Mouse (Mus musculus) limb, embryonic 13.5 days (tissue): ENCODE data around the gene Cpne4. TPM values are rescaled to one million over a fixed set of nuclear protein-coding genes. Genes with fewer than 3 reads are reported as not detected.

Experiments
- ATAC-seq: fragments of 200-750 bp; cut with Nextera tagmentation; 2 replicates; pipeline ENCODE4 v1.8.0; 2017; ENCODE audit warnings: low read depth, moderate number of reproducible peaks, moderate TSS enrichment; ENCODE audit not compliant: low FRiP score
- H3K27ac ChIP-seq: fragments of 300-500 bp; sonication (generic); 2 replicates; pipeline ENCODE4 v1.5.1; 2015; ENCODE audit warnings: inconsistent platforms, mild to moderate bottlenecking, moderate library complexity
- H3K27me3 ChIP-seq: fragments of 300-500 bp; sonication (generic); 2 replicates; pipeline ENCODE4 v1.6.1; 2015; ENCODE audit warnings: mild to moderate bottlenecking, inconsistent platforms
- H3K36me3 ChIP-seq: fragments of 300-500 bp; sonication (generic); 2 replicates; pipeline ENCODE4 v1.6.1; 2015; ENCODE audit warnings: inconsistent platforms, mild to moderate bottlenecking, moderate library complexity
- H3K4me1 ChIP-seq: fragments of 300-500 bp; sonication (generic); 2 replicates; pipeline ENCODE4 v1.6.1; 2015; ENCODE audit warnings: inconsistent platforms
- H3K4me2 ChIP-seq: fragments of 300-500 bp; sonication (generic); replicated peaks from 2 replicates; pipeline ENCODE4 v1.6.1; 2015; ENCODE audit warnings: inconsistent platforms, mild to moderate bottlenecking, moderate library complexity
- H3K4me3 ChIP-seq: fragments of 300-500 bp; sonication (generic); 2 replicates; pipeline ENCODE4 v1.5.1; 2015; ENCODE audit warnings: moderate library complexity, mild to moderate bottlenecking, inconsistent platforms
- H3K9ac ChIP-seq: fragments of 300-500 bp; sonication (generic); 2 replicates; pipeline ENCODE4 v1.6.1; 2015; ENCODE audit warnings: mild to moderate bottlenecking, inconsistent platforms
- H3K9me3 ChIP-seq: fragments of 300-500 bp; sonication (generic); 2 replicates; pipeline ENCODE4 v1.6.1; 2016; ENCODE audit warnings: inconsistent platforms
- WGBS: fragments of 180-500 bp; shearing (Covaris S2); methylation state at CpG from one replicate; pipeline ENCODE4 v1.1.7; 2015; 5-methylcytosine and 5-hydroxymethylcytosine counted together
- polyA plus RNA-seq: library from polyadenylated mRNA; unstranded; fragments of >200 nt; fragmentation: Nextera tagmentation; extraction: Ambion mirVana; gene quantifications from 2 replicates; pipeline ENCODE4 v1.2.1, GENCODE M21; 2015

Cpne4 gene
- polyA plus RNA-seq, 1 experiment from 2014 or later: 0.78 TPM

- Histone ChIP-seq H3K4me3 (no peak overlapping the region), H3K27me3 (no peaks in the 10 kb centered on the region), H3K4me2 (no peak overlapping the region), H3K4me1 (peaks cover 11% of the 10 kb centered on the region), H3K36me3 (no peaks in the 10 kb centered on the region), H3K9me3 (no peaks in the 10 kb centered on the region; the same call in 1 of the 2 replicates), H3K9ac (no peak overlapping the region), H3K27ac (peak overlapping the region; percentile 39)
- ATAC-seq: no peak
- 36% methylated on average over 2 of the region's 2 CpGs for WGBS
Observed at GRCm38 (mm10) chr9:104594979-104595378, 47.9 kb downstream of the Cpne4 start.

- Histone ChIP-seq H3K36me3 (no peaks in the 10 kb centered on the region), H3K4me2 (no peak overlapping the region), H3K27me3 (no peaks in the 10 kb centered on the region), H3K4me1 (no peaks in the 10 kb centered on the region), H3K27ac (no peak overlapping the region), H3K9me3 (no peaks in the 10 kb centered on the region), H3K4me3 (no peak overlapping the region), H3K9ac (no peak overlapping the region)
- no peak for ATAC-seq
- WGBS: 28% methylated on average over 6 of the region's 6 CpGs
Observed at GRCm38 (mm10) chr9:104612523-104612922, 65.4 kb downstream of the Cpne4 start.

- H3K36me3 ChIP-seq: no peaks in the 10 kb centered on the region
- H3K27ac ChIP-seq: no peak overlapping the region
- no peaks in the 10 kb centered on the region for H3K4me1 ChIP-seq
- H3K4me2 ChIP-seq: no peak overlapping the region
- H3K9ac ChIP-seq: no peak overlapping the region
- 57% methylated on average over 6 of the region's 6 CpGs for WGBS
- no peaks in the 10 kb centered on the region for H3K27me3 ChIP-seq
- ATAC-seq: no peak
- H3K4me3 ChIP-seq: no peak overlapping the region
- no peaks in the 10 kb centered on the region for H3K9me3 ChIP-seq
Observed at GRCm38 (mm10) chr9:104616691-104617090, 69.6 kb downstream of the Cpne4 start.

- no peak overlapping the region for H3K4me3 ChIP-seq
- WGBS: 77% methylated on average over 4 of the region's 4 CpGs
- ATAC-seq: no peak
- no peaks in the 10 kb centered on the region for H3K9me3 ChIP-seq
- H3K9ac ChIP-seq: no peak overlapping the region
- no peaks in the 10 kb centered on the region for H3K36me3 ChIP-seq
- no peaks in the 10 kb centered on the region for H3K27me3 ChIP-seq
- no peaks in the 10 kb centered on the region for H3K4me1 ChIP-seq
- H3K4me2 ChIP-seq: no peak overlapping the region
- H3K27ac ChIP-seq: no peak overlapping the region
Observed at GRCm38 (mm10) chr9:104623564-104623963, 76.5 kb downstream of the Cpne4 start.

GRCm38 (mm10) chr9:104627816-104628215, 80.7 kb downstream of the Cpne4 start:
- Histone ChIP-seq H3K27me3 (no peaks in the 10 kb centered on the region), H3K9me3 (no peaks in the 10 kb centered on the region), H3K9ac (no peak overlapping the region), H3K4me1 (no peaks in the 10 kb centered on the region), H3K36me3 (no peaks in the 10 kb centered on the region), H3K4me3 (no peak overlapping the region), H3K27ac (no peak overlapping the region), H3K4me2 (no peak overlapping the region)
- no peak for ATAC-seq
- WGBS: 17% methylated on average over 7 of the region's 7 CpGs

- H3K27me3 ChIP-seq: no peaks in the 10 kb centered on the region
- H3K9me3 ChIP-seq: no peaks in the 10 kb centered on the region
- H3K4me3 ChIP-seq: no peak overlapping the region
- ATAC-seq: no peak
- no peak overlapping the region for H3K27ac ChIP-seq
- H3K36me3 ChIP-seq: no peaks in the 10 kb centered on the region
- 77% methylated on average over 7 of the region's 7 CpGs for WGBS
- H3K4me2 ChIP-seq: no peak overlapping the region
- no peak overlapping the region for H3K9ac ChIP-seq
- no peaks in the 10 kb centered on the region for H3K4me1 ChIP-seq
Observed at GRCm38 (mm10) chr9:104629282-104629681, 82.2 kb downstream of the Cpne4 start.

- Histone ChIP-seq H3K27me3 (no peaks in the 10 kb centered on the region), H3K36me3 (no peaks in the 10 kb centered on the region), H3K9ac (no peak overlapping the region), H3K27ac (no peak overlapping the region), H3K9me3 (no peaks in the 10 kb centered on the region), H3K4me1 (no peaks in the 10 kb centered on the region), H3K4me2 (no peak overlapping the region), H3K4me3 (no peak overlapping the region)
- 43% methylated on average over 5 of the region's 5 CpGs for WGBS
- no peak for ATAC-seq
Observed at GRCm38 (mm10) chr9:104646348-104646994, 99.4 kb downstream of the Cpne4 start.

GRCm38 (mm10) chr9:104652691-104653261, 105.7 kb downstream of the Cpne4 start:
- H3K36me3 ChIP-seq: no peaks in the 10 kb centered on the region
- no peak overlapping the region for H3K27ac ChIP-seq
- no peaks in the 10 kb centered on the region for H3K4me1 ChIP-seq
- H3K4me3 ChIP-seq: no peak overlapping the region
- no peak for ATAC-seq
- H3K4me2 ChIP-seq: no peak overlapping the region
- H3K9ac ChIP-seq: no peak overlapping the region
- H3K27me3 ChIP-seq: no peaks in the 10 kb centered on the region
- no peaks in the 10 kb centered on the region for H3K9me3 ChIP-seq
- WGBS: 79% methylated on average over 9 of the region's 9 CpGs

GRCm38 (mm10) chr9:104659758-104660157, 112.7 kb downstream of the Cpne4 start:
- Histone ChIP-seq H3K9me3 (no peaks in the 10 kb centered on the region), H3K27me3 (no peaks in the 10 kb centered on the region), H3K36me3 (no peaks in the 10 kb centered on the region), H3K4me1 (no peaks in the 10 kb centered on the region), H3K27ac (no peak overlapping the region), H3K4me3 (no peak overlapping the region), H3K4me2 (no peak overlapping the region), H3K9ac (no peak overlapping the region)
- 72% methylated on average over 4 of the region's 4 CpGs for WGBS
- no peak for ATAC-seq

GRCm38 (mm10) chr9:104676665-104677064, 129.6 kb downstream of the Cpne4 start:
- H3K27me3 ChIP-seq: no peaks in the 10 kb centered on the region
- H3K9ac ChIP-seq: no peak overlapping the region
- H3K36me3 ChIP-seq: no peaks in the 10 kb centered on the region
- no peak overlapping the region for H3K4me3 ChIP-seq
- 58% methylated on average over 1 of the region's 1 CpGs for WGBS
- H3K4me1 ChIP-seq: no peaks in the 10 kb centered on the region
- ATAC-seq: no peak
- H3K4me2 ChIP-seq: no peak overlapping the region
- no peaks in the 10 kb centered on the region for H3K9me3 ChIP-seq
- H3K27ac ChIP-seq: no peak overlapping the region

GRCm38 (mm10) chr9:104678571-104678970, 131.5 kb downstream of the Cpne4 start:
- H3K36me3 ChIP-seq: no peaks in the 10 kb centered on the region
- no peaks in the 10 kb centered on the region for H3K27me3 ChIP-seq
- H3K9me3 ChIP-seq: no peaks in the 10 kb centered on the region
- H3K27ac ChIP-seq: no peak overlapping the region
- no peak overlapping the region for H3K4me2 ChIP-seq
- 94% methylated on average over 3 of the region's 3 CpGs for WGBS
- no peaks in the 10 kb centered on the region for H3K4me1 ChIP-seq
- no peak overlapping the region for H3K9ac ChIP-seq
- H3K4me3 ChIP-seq: no peak overlapping the region
- no peak for ATAC-seq

GRCm38 (mm10) chr9:104687051-104687450, 140.0 kb downstream of the Cpne4 start:
- no peak for ATAC-seq
- WGBS: 68% methylated on average over 3 of the region's 3 CpGs
- H3K27ac ChIP-seq: no peak overlapping the region
- H3K9ac ChIP-seq: no peak overlapping the region
- no peaks in the 10 kb centered on the region for H3K4me1 ChIP-seq
- no peak overlapping the region for H3K4me2 ChIP-seq
- no peaks in the 10 kb centered on the region for H3K9me3 ChIP-seq
- no peaks in the 10 kb centered on the region for H3K36me3 ChIP-seq
- H3K4me3 ChIP-seq: no peak overlapping the region
- H3K27me3 ChIP-seq: no peaks in the 10 kb centered on the region

GRCm38 (mm10) chr9:104693145-104693544, 146.1 kb downstream of the Cpne4 start:
- Histone ChIP-seq H3K36me3 (no peaks in the 10 kb centered on the region), H3K4me2 (no peak overlapping the region), H3K9ac (no peak overlapping the region), H3K9me3 (no peaks in the 10 kb centered on the region), H3K4me3 (no peak overlapping the region), H3K27me3 (no peaks in the 10 kb centered on the region), H3K4me1 (no peaks in the 10 kb centered on the region), H3K27ac (no peak overlapping the region)
- no peak for ATAC-seq
- 51% methylated on average over 2 of the region's 2 CpGs for WGBS
